Comparison of ENCODE assay signal across 12 mouse cellular contexts in the genomic region with DNA sequence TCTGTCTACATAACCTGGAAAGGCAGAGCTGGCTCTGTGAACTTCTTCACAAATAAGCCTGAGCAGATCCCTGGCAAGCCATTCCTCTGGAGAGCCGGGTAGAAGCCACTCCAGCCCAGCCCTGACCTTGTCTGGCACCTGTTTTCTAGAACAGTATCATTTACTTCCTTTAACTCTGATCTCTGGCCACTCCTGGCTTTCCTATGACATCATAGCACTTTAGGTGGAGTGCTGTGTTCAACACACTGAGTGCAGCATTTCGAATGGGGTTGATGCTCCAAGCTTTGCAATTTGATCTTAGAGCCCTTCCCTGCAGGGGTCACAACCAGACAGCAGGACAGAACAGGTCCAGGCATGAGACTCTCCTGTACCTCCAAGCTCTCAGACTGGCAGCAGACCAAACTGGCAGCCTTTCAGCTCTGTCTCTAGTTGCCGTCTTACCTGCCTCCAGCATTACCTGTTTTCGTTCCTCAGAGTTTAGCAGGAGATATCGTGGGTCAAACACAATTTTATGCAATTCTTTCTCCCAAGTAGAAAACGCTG.
DNase-seq lines count a peak whose midpoint lies in the region; ATAC-seq lines count a peak whose summit lies in the region.
"Had no signal": no experiment of that assay in that cellular context is flagged by ENCODE, and none has a peak within 500 bp of the region (broad histone marks: within the 10 kb centered on the region; RNA-seq: fewer than 3 reads in every experiment).

No protein-coding gene starts in this region.

- no peaks in the 10 kb centered on the region for H3K9me3 ChIP-seq in heart, embryonic 16.5 days (replicated peaks; ENCODE audit: control insufficient read depth, low read length)
- H3K9me3 ChIP-seq: heart, embryonic 15.5 days; liver, embryonic 13.5 days had no signal

- no peak for DNase-seq in heart, postnatal 14 days
- DNase-seq in urinary bladder, postnatal 14 days (ENCODE audit: low spot score), result peak; percentile 65
- no peak for DNase-seq in urinary bladder, postnatal 4 days (ENCODE audit: low spot score in 2 of 2)
- peak; percentile 25 to 43 for DNase-seq in kidney, postnatal 36 days
- no peak for DNase-seq in layer of hippocampus, postnatal 10 days (ENCODE audit: low spot score in 2 of 2)
- DNase-seq in adrenal gland, adult 8-10 months, result no peak
- DNase-seq: liver, embryonic 13.5 days had no signal

- H3K9ac ChIP-seq in heart, embryonic 16.5 days (ENCODE audit: low read length), result no peak overlapping the region
- H3K9ac ChIP-seq: heart, embryonic 15.5 days; liver, embryonic 13.5 days had no signal

- intact Hi-C loops in heart, postnatal 14 days (cut with DNase I), result no loop called here

- H3K4me1 ChIP-seq in heart, embryonic 16.5 days (ENCODE audit: control insufficient read depth, insufficient read depth, low read length), result no peaks in the 10 kb centered on the region
- H3K4me1 ChIP-seq: liver, embryonic 13.5 days had no signal

- no peaks in the 10 kb centered on the region for H3K27me3 ChIP-seq in heart, embryonic 16.5 days (ENCODE audit: control insufficient read depth, insufficient read depth, low read length)
- H3K27me3 ChIP-seq: heart, embryonic 15.5 days; liver, embryonic 13.5 days had no signal

- H3K4me3 ChIP-seq in heart, embryonic 16.5 days (ENCODE audit: low read length), result no peak overlapping the region
- H3K4me3 ChIP-seq: heart, embryonic 15.5 days; liver, embryonic 13.5 days had no signal

- WGBS in heart, embryonic 16.5 days, result 56% methylated on average over 6 of the region's 6 CpGs

- H3K36me3 ChIP-seq in heart, embryonic 16.5 days (ENCODE audit: control insufficient read depth, insufficient read depth), result no peaks in the 10 kb centered on the region
- H3K36me3 ChIP-seq: heart, embryonic 15.5 days; liver, embryonic 13.5 days had no signal

- ATAC-seq in heart, embryonic 16.5 days (replicated peaks; ENCODE audit: extremely low read depth, insufficient read depth, low FRiP score), result peak; percentile 28; the same call in 1 of the 2 replicates
- ATAC-seq in CD4-positive, CD25-positive, alpha-beta regulatory T cell, adult 4 months, result no peak
- ATAC-seq: inflammation-experienced regulatory T-cells, adult 6 months had no signal

- H3K4me2 ChIP-seq in heart, embryonic 16.5 days (ENCODE audit: low read depth, low read length), result no peak overlapping the region
- H3K4me2 ChIP-seq: heart, embryonic 15.5 days; liver, embryonic 13.5 days; midbrain, embryonic 11.5 days had no signal

- no peak overlapping the region for H3K27ac ChIP-seq in heart, embryonic 16.5 days (ENCODE audit: low read length)
- H3K27ac ChIP-seq: heart, embryonic 15.5 days; liver, embryonic 13.5 days had no signal

Comparison
In these comparisons a context has a peak if more than half of its experiments do, and no peak if none do; other contexts are left out.
1. DNase-seq: peak in urinary bladder, postnatal 14 days (single experiment) and kidney, postnatal 36 days (2 of 2); none in heart, postnatal 14 days (0 of 2), urinary bladder, postnatal 4 days (0 of 2), layer of hippocampus, postnatal 10 days (0 of 2) and adrenal gland, adult 8-10 months (single experiment).